Mouse (Mus musculus) heart, postnatal 25 days (tissue): Measurements from ENCODE around the gene Mapk8ip1. TPM values are rescaled to one million over a fixed set of nuclear protein-coding genes. Genes with fewer than 3 reads are reported as not detected.

Source experiments
- DNase-seq: peaks from one replicate; pipeline ENCODE4 v3.0.0; 2022; ENCODE audit warnings: low spot score
- intact Hi-C: fragments of 180-260 bp; cut with DNase I; formaldehyde crosslinking; loops from one replicate; pipeline ENCODE4 v1.15.1; 2025
- total RNA-seq, 2 experiments: library from RNA; stranded (reverse); gene quantifications; 2 replicates each; pipeline ENCODE4 v1.2.3; 2021

Gene Mapk8ip1
- total RNA-seq, 2 experiments from 2014 or later = 4.7 to 5.7 TPM

DNA sequence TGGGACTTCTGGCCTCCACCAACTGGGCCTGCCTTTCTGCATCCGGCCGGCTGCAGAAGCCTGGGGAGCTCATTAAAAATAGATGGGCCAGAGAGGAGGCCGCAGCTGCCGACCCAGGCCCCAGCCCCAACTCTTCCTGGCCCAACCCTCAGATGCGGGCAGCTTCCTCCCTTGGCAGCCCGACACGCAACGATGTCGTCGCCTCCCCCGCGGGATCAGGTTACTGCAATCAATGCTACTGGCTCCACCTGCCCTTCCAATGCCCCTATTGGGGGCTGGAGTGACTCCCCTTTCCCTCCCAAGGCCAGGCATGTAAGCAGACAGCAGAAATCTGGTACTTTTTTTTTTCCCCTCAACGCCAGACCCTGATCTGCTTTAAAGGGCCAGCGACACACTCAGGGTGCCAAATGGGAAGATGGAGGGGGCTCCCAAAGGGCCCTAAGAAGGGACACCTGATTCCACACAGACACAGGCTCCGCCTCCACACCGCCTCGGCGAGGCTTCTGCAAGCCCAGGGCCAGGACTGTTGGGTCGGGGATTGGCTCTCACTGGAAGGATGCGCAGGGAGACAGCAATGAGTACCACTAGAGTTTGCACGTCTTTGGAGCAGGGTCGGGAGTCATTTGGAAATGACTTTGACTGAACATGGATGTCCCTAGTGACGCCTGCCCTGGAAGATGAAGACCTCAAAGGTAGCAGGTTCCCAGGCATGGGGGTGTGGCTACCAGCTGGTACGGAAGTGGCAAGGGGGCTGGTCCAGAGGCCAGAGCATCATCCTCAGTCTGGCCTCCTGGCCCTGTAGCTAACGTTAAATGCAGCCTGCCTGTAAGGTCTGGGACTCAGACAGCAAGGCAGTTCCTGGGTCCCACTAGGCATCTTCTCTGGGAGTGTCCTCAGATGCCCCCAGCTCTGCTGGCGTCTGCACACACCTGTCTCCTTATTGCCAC, 8.5 kb downstream of the Mapk8ip1 start:
- intact Hi-C loops = no loop called here
- DNase-seq = no peak

DNA sequence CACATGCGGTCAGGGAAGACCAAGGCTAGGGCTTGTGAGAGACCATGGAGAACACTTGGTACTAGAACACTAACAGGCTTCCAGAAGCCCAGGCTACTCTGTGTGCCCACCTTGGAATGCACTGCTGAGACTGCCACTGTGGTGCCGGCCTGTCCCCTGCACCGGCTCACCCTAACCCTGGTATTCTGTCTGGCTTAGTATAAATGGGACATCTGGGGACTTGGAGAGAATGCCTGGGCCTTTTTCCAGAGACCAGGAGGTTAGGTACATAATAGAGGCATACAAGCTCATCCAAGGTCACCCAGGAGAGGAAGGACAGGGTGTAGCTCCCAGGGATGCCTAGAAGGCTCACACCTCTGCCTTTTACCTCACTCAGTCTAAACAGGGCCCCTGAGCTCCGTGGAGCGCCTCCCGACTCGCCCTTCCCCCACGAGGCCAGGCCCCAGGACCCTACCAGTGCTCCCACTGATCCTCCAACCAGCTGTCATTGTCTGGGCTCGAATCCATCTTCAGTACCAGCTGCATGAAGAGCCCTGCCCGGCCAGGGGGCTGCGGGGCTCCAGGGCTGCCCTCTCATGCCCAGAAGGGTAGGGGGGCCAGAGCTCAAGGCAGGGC, 9.3 kb downstream of the Mapk8ip1 start:
- intact Hi-C loops = no loop called here
- DNase-seq = no peak

GRCm38 (mm10) chr2:92391116-92391515, 9.9 kb downstream of the Mapk8ip1 start:
- DNase-seq = no peak
- intact Hi-C loops = no loop called here

DNA sequence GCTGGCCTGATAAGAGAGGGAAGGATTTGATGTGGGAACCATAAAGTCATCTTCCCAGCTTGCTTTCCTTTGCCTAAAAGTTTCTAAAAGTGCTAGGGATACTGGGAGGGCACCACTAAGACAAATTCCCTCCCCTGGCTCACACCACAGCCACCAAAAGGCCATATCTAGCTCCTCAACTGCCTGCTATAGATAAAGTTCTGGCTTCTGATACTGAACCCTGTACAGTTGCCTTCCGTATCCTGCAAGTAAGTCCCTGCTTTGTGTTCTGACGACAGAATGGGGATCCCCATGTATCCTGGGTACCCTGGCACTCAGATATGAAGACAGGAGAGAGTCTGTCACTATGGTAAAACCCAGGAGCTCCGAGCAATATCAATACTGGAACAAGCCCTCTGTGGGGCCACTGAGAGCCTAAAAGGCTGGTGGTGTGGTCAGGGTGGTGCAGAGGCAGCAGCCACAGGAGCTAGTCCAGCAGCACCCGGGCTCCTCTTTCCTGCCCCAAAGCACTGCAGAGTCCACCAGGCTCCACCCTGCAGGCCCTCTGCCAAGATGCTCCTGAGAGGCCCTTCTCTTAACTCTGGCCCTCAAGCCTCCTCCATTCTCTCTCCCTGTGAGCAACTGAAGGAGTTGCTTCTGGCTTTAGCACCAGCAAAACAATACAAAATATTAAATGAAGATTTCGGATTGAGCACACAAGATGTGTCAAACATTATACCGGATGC, 10.7 kb downstream of the Mapk8ip1 start:
- intact Hi-C loops = no loop called here
- DNase-seq = no peak

- intact Hi-C loops = no loop called here
- DNase-seq = no peak
Observed at GRCm38 (mm10) chr2:92389645-92390044, 11.4 kb downstream of the Mapk8ip1 start.

DNA sequence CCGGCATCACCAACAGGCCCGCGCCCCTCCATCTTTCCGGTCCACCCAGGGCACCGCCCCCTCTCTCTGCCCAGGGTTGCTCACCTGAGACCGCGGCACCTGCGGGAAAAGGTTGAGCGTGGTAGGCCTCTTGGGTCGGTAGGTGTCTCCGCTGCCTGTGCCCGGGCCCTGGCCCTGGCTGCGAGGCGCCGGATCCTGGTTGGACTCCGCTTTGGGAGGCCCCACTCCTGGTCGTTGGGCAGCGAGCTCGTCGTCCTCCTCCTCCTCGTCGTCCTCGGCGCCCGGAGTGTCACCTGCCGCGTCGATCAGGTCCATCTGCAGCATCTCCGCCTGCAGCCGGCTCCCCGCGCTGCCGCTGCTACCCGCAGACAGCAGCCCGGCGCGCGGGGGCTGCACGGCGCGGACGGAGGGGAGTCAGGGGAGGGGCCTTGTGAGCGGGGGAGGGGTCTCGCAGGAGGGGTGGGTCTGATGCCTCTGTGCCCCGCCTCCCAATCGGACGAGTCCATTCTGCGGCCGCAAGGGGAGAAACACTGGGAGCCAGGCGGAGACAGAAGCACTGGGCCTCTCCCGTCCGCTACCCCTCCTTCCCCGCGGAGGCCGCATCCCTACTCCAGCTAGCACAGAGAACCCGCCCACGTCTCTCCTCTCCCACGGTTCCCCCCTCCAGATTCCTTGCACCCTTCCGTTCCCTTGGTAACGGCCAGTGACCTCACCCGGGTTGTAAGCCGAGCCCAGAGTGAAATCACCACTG, 12.0 kb downstream of the Mapk8ip1 start:
- peak; percentile 81 for DNase-seq
- intact Hi-C loops = no loop called here

DNA sequence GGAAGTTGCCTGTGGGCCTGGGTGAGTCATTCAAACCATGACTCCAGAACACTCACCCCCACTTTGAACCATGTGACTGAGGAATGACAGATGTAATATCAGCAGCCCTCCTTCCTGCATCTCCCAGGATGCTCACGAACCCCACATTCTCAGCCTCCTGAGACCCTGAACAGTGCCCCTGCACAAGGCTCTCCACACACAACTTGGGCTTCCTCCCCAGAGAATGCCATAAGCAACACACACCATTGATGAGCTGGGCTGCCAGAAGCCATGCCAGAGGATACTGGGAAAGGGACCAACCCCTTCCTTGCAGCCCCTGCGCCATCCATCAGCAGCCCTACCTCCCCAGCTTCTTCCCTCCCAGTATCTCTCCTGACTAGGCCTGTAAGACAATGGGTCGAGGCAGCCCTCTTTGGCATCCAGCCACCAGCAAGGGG, 13.0 kb downstream of the Mapk8ip1 start:
- intact Hi-C loops = no loop called here
- DNase-seq = no peak

- DNase-seq = no peak
- intact Hi-C loops = no loop called here
Observed at GRCm38 (mm10) chr2:92387646-92388045, 13.4 kb downstream of the Mapk8ip1 start.

GRCm38 (mm10) chr2:92386821-92387570, 14.1 kb downstream of the Mapk8ip1 start:
- intact Hi-C loops = no loop called here
- no peak for DNase-seq

GRCm38 (mm10) chr2:92385113-92386051, 15.7 kb downstream of the Mapk8ip1 start:
- intact Hi-C loops = no loop called here
- no peak for DNase-seq

DNA sequence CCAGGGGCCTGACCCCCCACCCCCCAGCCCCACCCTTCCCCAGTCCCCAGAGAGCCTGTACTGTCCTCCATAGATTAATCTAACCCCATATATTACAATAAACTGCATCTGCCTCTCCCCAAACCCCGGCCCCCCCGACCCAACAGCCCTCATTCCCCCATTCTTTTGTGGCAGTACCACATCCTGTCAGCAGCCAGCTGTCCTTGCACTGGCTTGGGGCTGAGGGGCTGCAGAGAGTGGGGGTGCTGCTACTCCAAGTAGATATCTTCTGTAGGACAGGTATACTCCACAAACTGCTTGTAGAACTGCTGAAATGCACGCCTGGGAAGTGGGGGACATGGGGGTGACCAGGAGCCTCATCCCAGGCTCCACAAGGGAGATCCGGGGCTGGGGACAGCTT, 17.0 kb downstream of the Mapk8ip1 start:
- intact Hi-C loops = no loop called here
- no peak for DNase-seq

GRCm38 (mm10) chr2:92382759-92383158, 18.3 kb downstream of the Mapk8ip1 start:
- DNase-seq = no peak
- intact Hi-C loops = no loop called here

DNA sequence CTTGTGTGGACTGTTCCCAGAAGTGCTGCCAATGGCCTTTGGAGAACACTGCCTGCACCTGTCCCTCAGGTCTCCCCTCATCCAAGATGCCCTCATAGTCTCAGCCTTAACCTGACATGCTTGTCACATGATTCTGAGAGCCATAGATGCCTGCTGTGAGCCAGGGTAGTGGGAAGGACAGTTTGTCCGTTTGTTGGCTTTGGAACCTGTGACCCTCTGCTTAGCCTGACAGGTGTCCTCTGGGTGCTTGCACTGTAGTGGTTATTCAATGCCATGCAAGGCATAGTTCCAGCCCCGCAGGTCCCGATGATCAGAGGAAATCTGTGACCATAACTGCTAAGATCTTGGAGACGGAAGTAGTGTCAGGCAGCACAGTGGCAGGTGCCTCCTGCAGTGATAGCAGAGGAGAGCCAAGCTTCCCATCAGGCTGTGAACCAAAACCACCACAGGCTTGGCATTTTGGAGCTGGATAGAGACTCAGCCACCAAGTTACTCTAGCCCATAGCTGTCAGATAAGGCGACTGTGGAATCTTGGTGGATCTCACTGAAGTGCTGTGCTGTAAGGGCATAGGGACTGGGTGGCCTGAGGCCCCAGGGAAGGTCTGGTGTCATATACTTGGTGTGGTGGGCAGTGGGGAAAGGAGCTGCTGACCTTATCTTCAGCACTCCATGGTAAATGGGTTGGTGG, 19.0 kb downstream of the Mapk8ip1 start, which contains the start of gene 1700029I15Rik:
TSS of gene 1700029I15Rik (plus strand) at position 638 of the 688 bp plus-strand sequence.
- no peak for DNase-seq
- intact Hi-C loops = no loop called here

DNA sequence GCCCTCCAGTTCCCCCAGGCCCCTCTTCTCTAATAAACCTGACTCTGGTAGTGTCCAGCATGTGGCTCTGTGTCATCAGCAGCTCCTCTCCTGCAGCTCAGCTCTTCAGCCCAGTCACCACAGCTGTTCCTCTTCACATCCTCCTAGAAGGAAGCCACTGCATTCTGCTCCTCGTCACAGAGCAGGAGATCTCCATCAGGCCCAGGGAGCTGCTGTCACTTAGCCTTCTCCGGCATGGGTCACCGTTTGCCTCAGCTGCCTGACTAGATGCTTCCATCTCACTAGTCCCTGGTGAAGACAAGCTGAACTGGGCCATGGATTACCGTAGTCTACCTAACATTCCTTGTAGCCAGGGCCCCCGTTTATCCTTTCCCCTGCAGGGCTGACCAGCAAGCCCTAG, 19.9 kb downstream of the Mapk8ip1 start:
- intact Hi-C loops = no loop called here
- DNase-seq = no peak

- intact Hi-C loops = no loop called here
- DNase-seq = no peak
Observed at GRCm38 (mm10) chr2:92380495-92381050, 20.5 kb downstream of the Mapk8ip1 start.

DNA sequence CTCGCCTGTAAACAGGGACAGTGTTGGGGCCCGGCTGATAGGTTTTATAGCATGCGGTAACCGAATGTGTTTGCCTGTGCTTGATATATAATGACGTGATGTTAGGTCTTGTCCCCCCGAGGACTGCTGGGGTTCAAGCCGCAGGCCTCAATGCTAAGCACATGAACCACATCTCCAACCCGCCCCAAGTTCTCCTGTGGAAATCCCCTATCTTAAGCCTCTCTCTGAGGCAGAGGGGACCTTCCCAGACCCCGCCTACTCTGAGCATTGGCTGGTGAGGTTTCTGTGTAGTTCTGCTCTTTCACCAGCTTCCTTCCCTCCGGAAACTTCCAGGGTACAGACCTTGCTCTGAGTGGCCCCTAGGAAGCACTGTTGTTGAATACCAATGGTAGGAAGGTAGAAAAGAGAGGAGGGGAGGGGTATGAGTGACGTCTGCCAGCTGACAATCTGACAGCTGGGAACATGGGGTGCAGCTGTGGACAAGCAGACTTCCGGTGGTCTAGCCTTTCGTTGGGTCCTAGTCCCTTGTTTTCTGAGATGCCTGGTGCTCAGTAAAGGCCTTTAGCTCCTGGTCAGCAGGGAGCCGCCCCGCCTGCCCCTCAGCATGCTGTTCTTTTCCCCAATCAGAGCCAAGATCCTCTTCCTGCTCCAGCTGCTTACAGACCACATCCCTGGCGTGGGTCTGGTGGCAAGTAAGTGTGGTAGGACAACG, 21.1 kb downstream of the Mapk8ip1 start:
- intact Hi-C loops = loop anchor here (1.0 to 5.0 kb wide), 2 partner anchors 42 to 60 kb away; no protein-coding TSS in a partner anchor
- DNase-seq = no peak
